Mouse (Mus musculus) liver, postnatal 0 days (tissue): Measurements from ENCODE around the gene Rbm4b.

Experiments
- CTCF ChIP-seq: sonication (generic); IDR thresholded peaks from 2 replicates; pipeline ENCODE4 v1.5.1; 2016; ENCODE audit warnings: antibody characterized with exemption, low read depth
- EP300 ChIP-seq: IDR thresholded peaks from 2 replicates; pipeline ENCODE4 v1.6.1; 2016; ENCODE audit warnings: antibody characterized with exemption, low read depth, mild to moderate bottlenecking

GRCm38 (mm10) chr19:4711601-4712155 is 44.6 kb upstream of the Rbm4b start:
- no peak for TF ChIP-seq CTCF
- TF ChIP-seq EP300 = no peak
